Mouse (Mus musculus): ENCODE results near the gene Kcnh1. TPM values are rescaled to one million over a fixed set of nuclear protein-coding genes. Genes with fewer than 3 reads are reported as not detected.

The Kcnh1 gene
- polyA plus RNA-seq, 1 experiment from 2014 or later = 0.56 TPM

DNA sequence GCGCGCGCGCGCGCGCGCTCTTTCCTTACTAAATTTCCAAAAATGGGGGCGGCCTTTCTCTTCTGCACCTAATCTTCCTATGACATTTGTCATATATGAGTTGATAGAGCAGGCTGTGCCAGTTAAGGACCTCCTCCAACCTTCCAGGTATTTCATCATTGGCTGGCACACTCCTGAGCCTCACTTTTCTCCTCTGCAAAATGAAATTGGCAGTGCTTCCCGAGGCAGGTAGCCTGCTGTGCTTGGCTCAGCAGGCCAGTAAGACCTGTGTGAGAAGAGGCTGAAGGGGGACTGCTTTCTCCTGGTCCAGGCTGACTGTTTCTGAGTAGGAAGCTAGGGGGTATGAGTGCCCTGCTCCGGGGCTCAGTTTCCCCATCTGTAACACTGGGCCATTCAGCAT is 297.0 kb downstream of the Kcnh1 start:
- Histone ChIP-seq H3K27me3 (ENCODE audit: control insufficient read depth, insufficient read depth, low read length) (no peaks in the 10 kb centered on the region), H3K4me2 (ENCODE audit: low read depth, low read length) (no peak overlapping the region), H3K9ac (ENCODE audit: low read length) (no peak overlapping the region), H3K36me3 (ENCODE audit: control insufficient read depth, insufficient read depth, low read length) (no peaks in the 10 kb centered on the region), H3K27ac (ENCODE audit: low read length) (no peak overlapping the region), H3K9me3 (replicated peaks; ENCODE audit: control insufficient read depth, low read length) (no peaks in the 10 kb centered on the region), H3K4me1 (ENCODE audit: control insufficient read depth, insufficient read depth, low read length) (no peaks in the 10 kb centered on the region), H3K4me3 (replicated peaks; ENCODE audit: low read length) (no peak overlapping the region)
- no peak for ATAC-seq (ENCODE audit: insufficient read depth, low FRiP score)
- 96% methylated on average over 11 of the region's 11 CpGs for WGBS

DNA sequence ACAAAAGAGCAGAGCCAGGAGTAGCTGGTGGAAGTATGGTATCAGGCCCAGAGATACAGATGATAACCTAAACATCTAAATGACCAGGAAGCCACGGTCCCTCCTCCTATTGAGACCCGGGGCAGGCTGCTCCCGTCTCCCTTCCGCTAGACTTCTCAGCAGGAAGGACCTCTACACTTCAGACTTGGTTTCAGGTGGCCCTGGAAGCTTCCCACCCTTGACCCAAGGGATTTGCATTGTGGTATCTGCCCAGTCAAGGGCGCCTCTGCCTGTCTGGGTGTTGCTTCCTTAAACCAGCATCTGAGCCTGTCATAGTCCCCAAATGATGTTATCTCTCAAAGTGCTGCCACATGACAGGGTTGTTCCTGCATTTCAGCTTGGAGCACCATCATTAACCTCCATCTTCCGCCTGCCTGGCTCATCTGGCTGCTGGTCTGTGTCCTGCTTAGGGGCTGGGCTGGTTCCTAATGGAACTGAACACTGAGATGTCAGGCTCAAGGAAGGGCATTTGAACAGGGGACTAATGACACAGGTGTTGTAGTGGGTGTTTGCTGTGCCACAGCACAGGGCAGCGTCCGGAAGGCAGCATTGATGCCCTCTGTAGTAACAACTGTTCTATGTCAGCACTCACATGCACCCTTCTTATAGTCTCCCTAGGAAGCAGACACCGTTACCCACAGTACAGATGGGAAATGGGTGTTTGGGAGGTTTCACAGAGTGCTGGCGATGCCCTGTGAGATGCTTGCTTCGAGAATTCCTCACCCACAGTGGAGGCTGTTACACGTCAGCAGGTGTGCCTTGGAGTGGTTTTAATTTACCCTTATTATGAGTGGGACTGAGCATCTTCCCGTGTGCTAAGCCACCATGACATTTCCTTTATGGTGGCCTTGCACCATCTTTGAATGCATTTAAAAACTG is 299.6 kb downstream of the Kcnh1 start:
- H3K4me3 ChIP-seq (replicated peaks; ENCODE audit: low read length) = no peak overlapping the region
- H3K27ac ChIP-seq (ENCODE audit: low read length) = no peak overlapping the region
- no peaks in the 10 kb centered on the region for H3K36me3 ChIP-seq (ENCODE audit: control insufficient read depth, insufficient read depth, low read length)
- H3K4me2 ChIP-seq (ENCODE audit: low read depth, low read length) = no peak overlapping the region
- H3K9me3 ChIP-seq (replicated peaks; ENCODE audit: control insufficient read depth, low read length) = no peaks in the 10 kb centered on the region
- H3K9ac ChIP-seq (ENCODE audit: low read length) = no peak overlapping the region
- no peaks in the 10 kb centered on the region for H3K27me3 ChIP-seq (ENCODE audit: control insufficient read depth, insufficient read depth, low read length)
- no peak for ATAC-seq (ENCODE audit: insufficient read depth, low FRiP score)
- H3K4me1 ChIP-seq (ENCODE audit: control insufficient read depth, insufficient read depth, low read length) = no peaks in the 10 kb centered on the region
- 71% methylated on average over 13 of the region's 13 CpGs for WGBS

DNA sequence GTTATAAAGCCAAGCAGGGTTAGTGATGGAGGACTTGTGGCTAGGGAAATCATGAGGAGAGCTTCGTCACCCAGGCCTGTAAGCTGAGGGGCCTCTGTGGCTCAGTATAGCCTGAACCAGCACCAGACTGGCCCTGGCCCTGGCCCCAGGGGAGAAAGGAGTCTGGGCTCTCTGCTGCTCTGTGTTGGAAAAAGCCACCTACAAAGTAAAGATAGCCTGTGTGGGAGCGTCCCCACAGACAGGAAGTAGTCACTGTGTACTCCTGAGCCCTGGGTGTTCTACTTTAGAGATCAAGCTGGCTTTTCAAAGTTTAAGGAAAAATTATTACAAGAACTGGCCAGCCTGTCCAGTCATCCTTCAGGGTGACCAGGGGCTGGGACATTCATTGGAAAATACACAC is 306.9 kb downstream of the Kcnh1 start:
- no peaks in the 10 kb centered on the region for H3K27me3 ChIP-seq (ENCODE audit: control insufficient read depth, insufficient read depth, low read length)
- H3K4me1 ChIP-seq (ENCODE audit: control insufficient read depth, insufficient read depth, low read length) = no peaks in the 10 kb centered on the region
- WGBS = 68% methylated on average over 2 of the region's 2 CpGs
- no peak overlapping the region for H3K4me3 ChIP-seq (replicated peaks; ENCODE audit: low read length)
- H3K4me2 ChIP-seq (ENCODE audit: low read depth, low read length) = no peak overlapping the region
- no peaks in the 10 kb centered on the region for H3K9me3 ChIP-seq (replicated peaks; ENCODE audit: control insufficient read depth, low read length)
- H3K9ac ChIP-seq (ENCODE audit: low read length) = no peak overlapping the region
- H3K36me3 ChIP-seq (ENCODE audit: control insufficient read depth, insufficient read depth, low read length) = no peaks in the 10 kb centered on the region
- no peak overlapping the region for H3K27ac ChIP-seq (ENCODE audit: low read length)
- ATAC-seq (ENCODE audit: insufficient read depth, low FRiP score) = no peak

DNA sequence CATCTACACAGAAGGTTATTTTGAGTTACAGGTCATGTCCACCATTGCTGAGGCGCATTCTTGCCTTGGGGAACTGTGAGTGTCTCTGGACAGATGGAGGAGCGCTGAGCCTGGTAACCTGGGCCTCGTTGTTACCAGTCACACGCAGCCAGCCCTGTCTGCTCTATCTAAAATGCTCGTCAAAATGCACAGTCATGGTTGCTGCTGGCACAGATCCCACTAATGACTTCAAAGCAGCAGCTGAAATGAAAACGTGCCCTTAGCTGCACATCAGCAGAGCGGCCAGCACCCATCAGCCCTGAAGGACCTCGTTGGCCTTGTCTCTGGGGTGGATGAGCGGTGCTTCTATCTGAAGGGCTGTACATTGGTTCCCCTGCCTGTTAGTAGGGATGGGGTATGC is 311.4 kb downstream of the Kcnh1 start:
- no peak overlapping the region for H3K9ac ChIP-seq (ENCODE audit: low read length)
- H3K4me3 ChIP-seq (replicated peaks; ENCODE audit: low read length) = no peak overlapping the region
- no peaks in the 10 kb centered on the region for H3K27me3 ChIP-seq (ENCODE audit: control insufficient read depth, insufficient read depth, low read length)
- H3K4me2 ChIP-seq (ENCODE audit: low read depth, low read length) = no peak overlapping the region
- WGBS = 78% methylated on average over 9 of the region's 9 CpGs
- H3K9me3 ChIP-seq (replicated peaks; ENCODE audit: control insufficient read depth, low read length) = no peaks in the 10 kb centered on the region
- no peak for ATAC-seq (ENCODE audit: insufficient read depth, low FRiP score)
- H3K36me3 ChIP-seq (ENCODE audit: control insufficient read depth, insufficient read depth, low read length) = no peaks in the 10 kb centered on the region
- no peaks in the 10 kb centered on the region for H3K4me1 ChIP-seq (ENCODE audit: control insufficient read depth, insufficient read depth, low read length)
- H3K27ac ChIP-seq (ENCODE audit: low read length) = no peak overlapping the region

DNA sequence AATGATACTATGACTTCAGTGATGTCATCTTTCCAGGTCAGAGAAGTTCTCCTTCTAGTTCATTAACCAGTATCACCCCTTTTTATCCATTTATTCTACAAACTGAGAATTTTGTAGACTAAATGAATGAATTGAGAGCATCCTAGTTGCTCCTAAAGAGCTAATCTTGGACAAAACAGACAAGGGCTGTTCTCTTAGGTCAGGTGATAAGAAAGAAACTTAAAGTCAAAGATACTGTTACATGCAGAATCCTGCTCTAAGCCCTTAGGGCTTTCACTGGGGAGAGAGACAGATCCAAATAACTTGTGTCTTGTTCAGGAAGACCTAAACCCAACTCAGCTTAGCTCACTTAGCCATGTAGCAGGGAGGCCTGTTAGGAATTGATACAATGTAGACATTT is 312.3 kb downstream of the Kcnh1 start:
- H3K9ac ChIP-seq (ENCODE audit: low read length) = no peak overlapping the region
- no peak overlapping the region for H3K4me2 ChIP-seq (ENCODE audit: low read depth, low read length)
- ATAC-seq (ENCODE audit: insufficient read depth, low FRiP score) = no peak
- H3K4me3 ChIP-seq (replicated peaks; ENCODE audit: low read length) = no peak overlapping the region
- no peak overlapping the region for H3K27ac ChIP-seq (ENCODE audit: low read length)
- no peaks in the 10 kb centered on the region for H3K36me3 ChIP-seq (ENCODE audit: control insufficient read depth, insufficient read depth, low read length)
- H3K9me3 ChIP-seq (replicated peaks; ENCODE audit: control insufficient read depth, low read length) = no peaks in the 10 kb centered on the region
- H3K4me1 ChIP-seq (ENCODE audit: control insufficient read depth, insufficient read depth, low read length) = no peaks in the 10 kb centered on the region
- H3K27me3 ChIP-seq (ENCODE audit: control insufficient read depth, insufficient read depth, low read length) = no peaks in the 10 kb centered on the region

DNA sequence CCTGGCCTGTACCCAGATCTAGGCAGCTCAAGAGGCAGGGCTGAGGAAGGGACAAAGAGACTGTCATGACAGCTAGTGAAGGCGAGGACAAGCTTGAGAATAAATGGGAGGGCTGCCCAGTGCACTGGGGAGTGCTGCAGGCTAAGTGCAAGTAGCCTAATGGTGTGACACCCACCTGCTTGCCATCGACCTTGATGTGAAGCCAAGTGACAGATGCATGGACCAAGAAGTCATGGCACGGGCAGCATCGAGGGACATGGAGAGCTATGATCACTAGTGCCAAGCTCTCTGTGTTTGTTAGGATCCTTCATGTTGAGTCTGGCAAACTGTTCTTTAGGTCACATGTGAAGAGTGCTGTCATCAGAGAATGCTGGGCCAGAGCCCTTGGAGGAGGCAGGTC is 313.1 kb downstream of the Kcnh1 start:
- WGBS = 91% methylated on average over 4 of the region's 4 CpGs
- ATAC-seq (ENCODE audit: insufficient read depth, low FRiP score) = no peak
- H3K27ac ChIP-seq (ENCODE audit: low read length) = no peak overlapping the region

DNA sequence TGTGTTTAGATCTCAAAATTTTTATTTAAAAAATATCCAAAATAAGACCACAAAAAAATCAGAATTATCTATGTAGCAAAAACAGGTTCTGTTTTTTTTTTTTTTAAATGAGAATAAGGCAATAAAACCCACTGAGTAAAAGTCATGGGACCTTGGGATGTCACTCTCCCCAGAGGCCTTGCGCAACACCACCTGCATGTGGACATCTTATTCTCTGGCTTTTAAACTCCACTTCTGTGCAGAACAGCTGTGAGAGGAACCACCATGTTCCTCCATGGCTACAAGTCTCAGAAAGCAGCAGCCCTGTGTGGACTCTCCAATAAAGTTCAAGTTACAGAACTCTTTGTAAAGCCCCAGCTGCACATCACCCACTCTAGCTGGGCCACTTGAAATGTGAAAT is 322.2 kb downstream of the Kcnh1 start:
- 91% methylated on average over 1 of the region's 1 CpGs for WGBS
- ATAC-seq (ENCODE audit: insufficient read depth, low FRiP score) = no peak
- H3K27me3 ChIP-seq (ENCODE audit: control insufficient read depth, insufficient read depth, low read length) = no peaks in the 10 kb centered on the region

More for the DNA sequence above, 313.1 kb downstream of the Kcnh1 start:
- Histone ChIP-seq H3K27me3 (ENCODE audit: control insufficient read depth, insufficient read depth, low read length) (no peaks in the 10 kb centered on the region), H3K9ac (ENCODE audit: low read length) (no peak overlapping the region), H3K4me1 (ENCODE audit: control insufficient read depth, insufficient read depth, low read length) (no peaks in the 10 kb centered on the region), H3K36me3 (ENCODE audit: control insufficient read depth, insufficient read depth, low read length) (no peaks in the 10 kb centered on the region), H3K4me3 (replicated peaks; ENCODE audit: low read length) (no peak overlapping the region), H3K4me2 (ENCODE audit: low read depth, low read length) (no peak overlapping the region), H3K9me3 (replicated peaks; ENCODE audit: control insufficient read depth, low read length) (no peaks in the 10 kb centered on the region)

DNA sequence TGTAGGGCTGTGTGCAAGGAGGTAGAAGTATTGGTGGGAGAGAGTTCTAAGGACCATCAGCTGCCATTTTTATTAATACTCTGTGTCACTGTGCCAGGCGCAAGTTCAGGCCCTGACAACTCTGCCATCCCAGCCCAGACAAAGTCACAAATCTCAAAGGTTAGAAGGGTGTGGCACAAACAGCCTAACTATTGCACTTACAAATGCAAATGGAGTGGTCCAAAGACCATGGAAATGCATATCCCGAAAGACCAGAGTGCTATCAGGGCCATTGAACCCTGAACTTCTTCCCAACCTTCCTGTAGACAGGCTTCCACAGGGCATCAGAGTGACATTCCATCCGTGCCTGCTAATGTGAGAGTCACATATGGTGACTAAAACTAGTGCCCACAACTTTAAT is 324.8 kb downstream of the Kcnh1 start:
- H3K4me3 ChIP-seq (replicated peaks; ENCODE audit: low read length) = no peak overlapping the region
- H3K9ac ChIP-seq (ENCODE audit: low read length) = no peak overlapping the region
- H3K4me1 ChIP-seq (ENCODE audit: control insufficient read depth, insufficient read depth, low read length) = no peaks in the 10 kb centered on the region
- no peaks in the 10 kb centered on the region for H3K27me3 ChIP-seq (ENCODE audit: control insufficient read depth, insufficient read depth, low read length)
- H3K36me3 ChIP-seq (ENCODE audit: control insufficient read depth, insufficient read depth, low read length) = no peaks in the 10 kb centered on the region
- H3K9me3 ChIP-seq (replicated peaks; ENCODE audit: control insufficient read depth, low read length) = no peaks in the 10 kb centered on the region
- H3K4me2 ChIP-seq (ENCODE audit: low read depth, low read length) = no peak overlapping the region
- H3K27ac ChIP-seq (ENCODE audit: low read length) = no peak overlapping the region
- WGBS = 76% methylated on average over 3 of the region's 3 CpGs
- ATAC-seq (ENCODE audit: insufficient read depth, low FRiP score) = no peak

More for the DNA sequence above, 322.2 kb downstream of the Kcnh1 start:
- Histone ChIP-seq H3K4me3 (replicated peaks; ENCODE audit: low read length) (no peak overlapping the region), H3K4me2 (ENCODE audit: low read depth, low read length) (no peak overlapping the region), H3K36me3 (ENCODE audit: control insufficient read depth, insufficient read depth, low read length) (no peaks in the 10 kb centered on the region), H3K27ac (ENCODE audit: low read length) (no peak overlapping the region), H3K9me3 (replicated peaks; ENCODE audit: control insufficient read depth, low read length) (no peaks in the 10 kb centered on the region), H3K4me1 (ENCODE audit: control insufficient read depth, insufficient read depth, low read length) (no peaks in the 10 kb centered on the region), H3K9ac (ENCODE audit: low read length) (no peak overlapping the region)

DNA sequence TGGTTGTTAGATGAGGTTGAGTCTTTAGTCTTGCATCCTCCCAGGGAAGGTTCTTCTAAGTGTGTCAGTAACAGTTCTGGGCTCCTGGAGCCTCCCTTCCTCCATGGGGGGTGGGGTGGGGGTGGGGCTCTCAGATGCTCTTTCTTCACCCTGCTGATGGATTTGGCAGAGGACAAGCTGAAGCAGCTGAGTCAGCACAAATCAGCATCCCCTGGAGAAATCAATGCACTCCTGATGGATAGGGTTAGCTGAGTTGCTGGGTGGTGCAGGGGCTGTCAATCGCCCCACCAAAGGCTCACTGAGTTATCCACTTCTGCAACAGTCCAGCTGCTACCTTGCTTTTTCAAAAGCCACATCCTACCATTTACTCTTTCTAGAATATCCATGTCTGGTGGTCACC is 329.1 kb downstream of the Kcnh1 start:
- Histone ChIP-seq H3K4me1 (ENCODE audit: control insufficient read depth, insufficient read depth, low read length) (0 out of 2 replicates have a peak, but pooled peaks cover 3% of the 10 kb centered on the region), H3K4me2 (ENCODE audit: low read depth, low read length) (no peak overlapping the region), H3K9ac (ENCODE audit: low read length) (no peak overlapping the region), H3K36me3 (ENCODE audit: control insufficient read depth, insufficient read depth, low read length) (no peaks in the 10 kb centered on the region), H3K9me3 (replicated peaks; ENCODE audit: control insufficient read depth, low read length) (no peaks in the 10 kb centered on the region), H3K4me3 (replicated peaks; ENCODE audit: low read length) (no peak overlapping the region), H3K27me3 (ENCODE audit: control insufficient read depth, insufficient read depth, low read length) (no peaks in the 10 kb centered on the region), H3K27ac (ENCODE audit: low read length) (no peak overlapping the region)
- 77% methylated on average over 1 of the region's 1 CpGs for WGBS
- ATAC-seq (ENCODE audit: insufficient read depth, low FRiP score) = no peak

Data from stomach, embryonic 16.5 days (tissue).